Mouse (Mus musculus) small intestine, adult 2 months (tissue): Measurements from ENCODE around the gene Plekhd1. TPM values are rescaled to one million over a fixed set of nuclear protein-coding genes. Genes with fewer than 3 reads are reported as not detected.

ENCODE experiments used
- H3K27ac ChIP-seq: fragments of 200-500 bp; 2 replicates; pipeline ENCODE4 v1.5.1; 2012; ENCODE audit warnings: low read depth, low read length, control low read depth, inconsistent platforms; ENCODE audit not compliant: insufficient read depth
- H3K27me3 ChIP-seq: fragments of 200-500 bp; 2 replicates; pipeline ENCODE4 v1.6.1; 2012; ENCODE audit warnings: mild to moderate bottlenecking, moderate library complexity, low read length, inconsistent platforms; ENCODE audit not compliant: control insufficient read depth, insufficient read depth
- H3K36me3 ChIP-seq: fragments of 200-500 bp; 2 replicates; pipeline ENCODE4 v1.6.1; 2012; ENCODE audit warnings: mild to moderate bottlenecking, low read length, control low read depth, inconsistent platforms; ENCODE audit not compliant: control insufficient read depth, insufficient read depth
- H3K4me1 ChIP-seq: fragments of 200-500 bp; 2 replicates; pipeline ENCODE4 v1.6.1; 2012; ENCODE audit warnings: low read length, inconsistent platforms, mixed read lengths; ENCODE audit not compliant: control insufficient read depth, insufficient read depth, insufficient read length
- H3K4me3 ChIP-seq: fragments of 200-500 bp; 2 replicates; pipeline ENCODE4 v1.5.1; 2012; ENCODE audit warnings: low read depth, mild to moderate bottlenecking, control low read depth, inconsistent platforms, low read length, moderate library complexity
- CTCF ChIP-seq: fragments of 200-500 bp; IDR thresholded peaks from 2 replicates; pipeline ENCODE4 v1.5.1; 2012; ENCODE audit warnings: low read depth, mild to moderate bottlenecking, control low read depth, inconsistent platforms, low read length, moderate library complexity, mixed read lengths; ENCODE audit not compliant: insufficient replicate concordance, insufficient read length; ENCODE audit errors: extremely low read depth
- POLR2A ChIP-seq: fragments of 200-500 bp; IDR thresholded peaks from 2 replicates; pipeline ENCODE4 v1.6.1; 2012; ENCODE audit warnings: low read depth, mild to moderate bottlenecking, control low read depth, inconsistent platforms, low read length, moderate library complexity
- WGBS: fragments of 180-500 bp; shearing (Covaris S2); methylation state at CpG from one replicate; pipeline ENCODE4 v1.1.7; 2018; 5-methylcytosine and 5-hydroxymethylcytosine counted together
- polyA plus RNA-seq: library from polyadenylated mRNA; depleted of rRNA; stranded (reverse); fragments of >200 nt; gene quantifications from 2 replicates; pipeline ENCODE4 v1.2.3, GENCODE M21; 2012

Plekhd1 gene
- polyA plus RNA-seq, 1 experiment = 0.23 TPM

- H3K4me3 ChIP-seq = no peak overlapping the region
- TF ChIP-seq POLR2A (no peak), CTCF (no peak)
- 8% methylated on average over 13 of the region's 13 CpGs for WGBS
- no peak overlapping the region for H3K27ac ChIP-seq
- H3K36me3 ChIP-seq = no peaks in the 10 kb centered on the region
- H3K27me3 ChIP-seq = no peaks in the 10 kb centered on the region
- peaks cover 10% of the 10 kb centered on the region for H3K4me1 ChIP-seq
Measured at GRCm38 (mm10) chr12:80736464-80737282, 44.3 kb downstream of the Plekhd1 start.

DNA sequence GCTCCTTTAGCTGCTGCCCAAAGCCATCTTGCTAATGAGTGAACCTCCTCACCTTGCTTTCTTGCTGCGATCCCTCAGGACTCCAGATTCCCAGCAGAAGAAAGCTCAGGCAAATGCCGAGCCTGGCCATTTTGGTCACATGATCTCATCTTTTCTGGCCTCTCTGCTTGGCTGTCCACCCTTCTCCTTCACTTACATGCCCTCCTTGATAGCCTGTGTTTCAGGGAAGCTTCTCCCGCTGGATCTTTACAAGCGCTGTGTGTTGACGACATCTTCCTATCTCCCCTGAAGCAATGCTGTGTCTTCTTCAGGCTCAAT is 44.9 kb downstream of the Plekhd1 start:
- Histone ChIP-seq H3K4me3 (no peak overlapping the region), H3K27ac (no peak overlapping the region), H3K4me1 (peaks cover 10% of the 10 kb centered on the region), H3K27me3 (no peaks in the 10 kb centered on the region), H3K36me3 (no peaks in the 10 kb centered on the region)
- WGBS = 20% methylated on average over 5 of the region's 5 CpGs
- TF ChIP-seq POLR2A (no peak), CTCF (no peak)

- H3K27me3 ChIP-seq = no peaks in the 10 kb centered on the region
- WGBS = 38% methylated on average over 9 of the region's 9 CpGs
- peaks cover 10% of the 10 kb centered on the region for H3K4me1 ChIP-seq
- H3K36me3 ChIP-seq = no peaks in the 10 kb centered on the region
- TF ChIP-seq CTCF (peak; percentile 80; the same call in 1 of the 2 replicates), POLR2A (no peak)
- H3K4me3 ChIP-seq = no peak overlapping the region
- no peak overlapping the region for H3K27ac ChIP-seq
Measured at GRCm38 (mm10) chr12:80739482-80739881, 47.1 kb downstream of the Plekhd1 start.

DNA sequence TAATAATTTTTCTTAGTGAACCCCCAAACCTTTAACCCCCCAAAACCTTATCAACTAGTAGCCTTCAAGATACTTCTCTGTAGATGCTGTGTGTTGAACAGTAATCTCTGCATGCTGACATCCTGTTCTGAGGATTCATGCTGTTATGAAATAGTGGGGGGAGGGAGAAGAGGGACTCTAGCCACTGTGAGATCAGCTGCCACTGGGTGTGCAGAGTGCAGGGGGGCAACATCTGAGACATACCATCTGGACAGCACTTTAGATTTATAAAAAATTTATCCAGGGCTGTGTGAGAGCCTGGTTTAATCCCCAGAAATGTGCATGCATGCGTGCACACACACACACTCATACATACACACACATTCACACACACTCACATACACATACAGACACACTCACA is 52.2 kb downstream of the Plekhd1 start:
- WGBS = 84% methylated on average over 1 of the region's 1 CpGs
- TF ChIP-seq CTCF (no peak), POLR2A (no peak)
- H3K4me3 ChIP-seq = no peak overlapping the region
- no peak overlapping the region for H3K27ac ChIP-seq
- no peaks in the 10 kb centered on the region for H3K27me3 ChIP-seq
- peaks cover 6% of the 10 kb centered on the region; the same call in 1 of the 2 replicates for H3K4me1 ChIP-seq
- no peaks in the 10 kb centered on the region for H3K36me3 ChIP-seq

GRCm38 (mm10) chr12:80746031-80746813 is 53.8 kb downstream of the Plekhd1 start:
- no peaks in the 10 kb centered on the region for H3K36me3 ChIP-seq
- H3K4me1 ChIP-seq = peaks cover 6% of the 10 kb centered on the region; the same call in 1 of the 2 replicates
- no peak overlapping the region for H3K4me3 ChIP-seq
- 65% methylated on average over 8 of the region's 8 CpGs for WGBS
- no peaks in the 10 kb centered on the region for H3K27me3 ChIP-seq
- no peak overlapping the region for H3K27ac ChIP-seq
- TF ChIP-seq CTCF (no peak), POLR2A (no peak)

DNA sequence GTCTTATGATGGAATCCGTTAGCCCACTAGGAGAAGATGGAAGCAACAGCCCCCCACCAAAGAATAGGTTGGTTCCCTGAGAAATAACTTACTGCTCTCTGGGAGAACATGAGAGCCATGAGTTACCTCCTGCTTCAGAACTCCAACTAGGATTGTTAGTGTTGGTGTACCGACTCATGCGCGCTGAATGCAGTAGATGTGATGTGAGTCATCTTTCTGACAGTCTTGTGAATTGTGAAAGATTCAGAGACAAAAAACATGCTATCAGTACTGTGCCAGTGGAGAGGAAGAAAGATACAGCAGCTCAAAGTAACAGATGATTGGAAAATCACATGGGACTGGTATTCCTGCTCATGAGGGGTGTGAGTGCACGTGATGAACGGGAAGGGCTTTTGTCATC is 59.2 kb downstream of the Plekhd1 start:
- TF ChIP-seq CTCF (no peak), POLR2A (no peak)
- Histone ChIP-seq H3K4me1 (peaks cover 6% of the 10 kb centered on the region; the same call in 1 of the 2 replicates), H3K27me3 (peaks cover 3% of the 10 kb centered on the region), H3K27ac (no peak overlapping the region), H3K36me3 (no peaks in the 10 kb centered on the region), H3K4me3 (no peak overlapping the region)
- 93% methylated on average over 6 of the region's 6 CpGs for WGBS
